Mouse (Mus musculus) lung, adult 2 months (tissue): ENCODE data around the gene Pcif1.

Experiments used
- CTCF ChIP-seq: fragments of 200-500 bp; IDR thresholded peaks from 2 replicates; pipeline ENCODE4 v1.5.1; 2011; ENCODE audit warnings: mild to moderate bottlenecking, low read length, control low read depth; ENCODE audit not compliant: insufficient read depth
- POLR2A ChIP-seq: fragments of 200-500 bp; IDR thresholded peaks from 2 replicates; pipeline ENCODE4 v1.6.1; 2011; ENCODE audit warnings: low read depth, mild to moderate bottlenecking, control low read depth, low read length, borderline replicate concordance; ENCODE audit errors: extremely low read depth

- peak; percentile 62 for TF ChIP-seq CTCF
- TF ChIP-seq POLR2A: no peak
Observed at GRCm38 (mm10) chr2:164867566-164867965, 11.5 kb upstream of the Pcif1 start.
